Mouse (Mus musculus): ENCODE data around the gene Nrxn3.

DNA sequence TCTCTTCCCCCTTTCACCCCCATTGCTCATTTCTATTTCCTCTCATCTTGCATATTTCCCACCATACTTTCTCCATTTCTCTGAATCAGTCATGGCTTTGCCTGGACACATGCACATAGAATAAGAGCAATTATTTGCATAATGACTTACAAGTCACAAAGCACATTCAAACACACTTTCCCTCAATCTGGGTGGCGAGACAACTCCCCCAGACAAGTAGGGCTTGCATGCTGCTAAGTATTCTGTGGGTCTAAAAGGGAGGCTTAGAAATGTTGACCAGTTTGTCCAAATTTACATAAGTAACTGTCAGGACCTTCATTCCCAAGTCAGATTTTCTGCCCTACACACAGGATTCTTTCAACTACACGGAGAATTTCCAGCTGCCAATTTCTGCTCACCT is 426.8 kb downstream of the Nrxn3 start:
- no peak for TF ChIP-seq GATA1 (IDR thresholded peaks at IDR 0.05; ENCODE audit: borderline replicate concordance, low read length)
- no peak for TF ChIP-seq FLI1 (IDR thresholded peaks at IDR 0.05; ENCODE audit: low read length)
